Mouse (Mus musculus) stomach, postnatal 0 days (tissue): Measurements from ENCODE around the gene Gm28036. TPM values are rescaled to one million over a fixed set of nuclear protein-coding genes. Genes with fewer than 3 reads are reported as not detected.
A peak's percentile ranks its signal among the peaks of the same experiment; 100 is the strongest.
"Not testable (repeated sequence)": the region's sequence is repeated elsewhere in the genome, so short reads cannot be mapped to it uniquely, and the experiment has no call there.

Experiments used
- ATAC-seq: fragments of 200-750 bp; cut with Nextera tagmentation; 2 replicates; pipeline ENCODE4 v1.8.0; 2017; ENCODE audit not compliant: low FRiP score, low TSS enrichment
- DNase-seq: peaks from one replicate; pipeline ENCODE4 v3.0.0-alpha.2; 2016; ENCODE audit warnings: low spot score
- H3K27ac ChIP-seq: fragments of 300-500 bp; sonication (generic); replicated peaks from 2 replicates; pipeline ENCODE4 v1.5.1; 2014; ENCODE audit warnings: mild to moderate bottlenecking, control low read depth
- H3K27me3 ChIP-seq: fragments of 300-500 bp; sonication (generic); 2 replicates; pipeline ENCODE4 v1.6.1; 2014; ENCODE audit warnings: low read length; ENCODE audit not compliant: control insufficient read depth, insufficient read depth
- H3K36me3 ChIP-seq: fragments of 300-500 bp; sonication (generic); 2 replicates; pipeline ENCODE4 v1.6.1; 2014; ENCODE audit warnings: low read length, mixed read lengths; ENCODE audit not compliant: control insufficient read depth, insufficient read depth
- H3K4me1 ChIP-seq: fragments of 300-500 bp; sonication (generic); replicated peaks from 2 replicates; pipeline ENCODE4 v1.6.1; 2014; ENCODE audit warnings: antibody characterized with exemption; ENCODE audit not compliant: control insufficient read depth, insufficient read depth
- H3K4me2 ChIP-seq: fragments of 300-500 bp; sonication (generic); replicated peaks from 2 replicates; pipeline ENCODE4 v1.6.1; 2014; ENCODE audit warnings: low read depth, mild to moderate bottlenecking, control low read depth, moderate library complexity
- H3K4me3 ChIP-seq: fragments of 300-500 bp; sonication (generic); 2 replicates; pipeline ENCODE4 v1.5.1; 2014; ENCODE audit warnings: low read depth, low read length, control low read depth
- H3K9ac ChIP-seq: fragments of 300-500 bp; sonication (generic); 2 replicates; pipeline ENCODE4 v1.6.1; 2014; ENCODE audit warnings: mild to moderate bottlenecking, low read length, control low read depth, mixed read lengths
- H3K9me3 ChIP-seq: fragments of 300-500 bp; sonication (generic); 2 replicates; pipeline ENCODE4 v1.6.1; 2016; ENCODE audit warnings: low read length; ENCODE audit not compliant: control insufficient read depth
- CTCF ChIP-seq: IDR thresholded peaks from 2 replicates; pipeline ENCODE4 v1.5.1; 2016; ENCODE audit warnings: antibody characterized with exemption, low read depth, mild to moderate bottlenecking, moderate library complexity
- EP300 ChIP-seq: optimal IDR thresholded peaks from 2 replicates; pipeline ENCODE3; 2016; ENCODE audit warnings: antibody characterized with exemption
- WGBS: fragments of 180-500 bp; shearing (Covaris S2); extraction: QIAGEN DNeasy Blood & Tissue Kit; methylation state at CpG from one replicate; pipeline ENCODE4 v1.1.7; 2014; 5-methylcytosine and 5-hydroxymethylcytosine counted together
- polyA plus RNA-seq: library from polyadenylated mRNA; unstranded; fragments of >200 nt; fragmentation: Nextera tagmentation; extraction: Ambion mirVana; gene quantifications from 2 replicates; pipeline ENCODE4 v1.2.1, GENCODE M21; 2015

Gene Gm28036
- polyA plus RNA-seq, 1 experiment from 2014 or later: 5.1 TPM

DNA sequence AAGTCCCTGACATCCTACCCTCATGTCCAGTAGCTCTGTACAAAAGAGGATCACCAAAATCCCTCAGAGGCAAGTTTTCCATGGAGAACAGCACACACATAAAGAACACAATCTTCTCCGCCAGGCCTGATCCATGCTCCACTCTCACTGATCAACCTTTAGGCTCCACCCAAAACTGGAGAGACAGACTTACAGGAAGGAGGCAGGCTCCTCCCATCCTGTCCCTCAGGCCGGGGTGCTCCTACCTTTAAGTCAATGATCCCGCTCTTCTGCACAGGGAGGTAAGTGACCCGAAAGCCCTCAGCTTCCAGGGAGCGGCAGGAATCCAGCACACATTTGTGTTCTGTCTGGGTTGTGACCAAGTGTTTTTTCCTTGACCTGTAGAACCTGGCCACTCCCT is 7.3 kb upstream of the Gm28036 start:
- Histone ChIP-seq H3K9ac (no peak overlapping the region), H3K4me2 (no peak overlapping the region), H3K4me1 (no peaks in the 10 kb centered on the region), H3K36me3 (peaks cover 3% of the 10 kb centered on the region; the same call in 1 of the 2 replicates), H3K27ac (no peak overlapping the region), H3K27me3 (no peaks in the 10 kb centered on the region), H3K9me3 (no peaks in the 10 kb centered on the region), H3K4me3 (no peak overlapping the region)
- no peak for TF ChIP-seq CTCF
- DNase-seq: no peak
- peak; percentile 12; the same call in 1 of the 2 replicates for ATAC-seq
- 80% methylated on average over 5 of the region's 5 CpGs for WGBS

DNA sequence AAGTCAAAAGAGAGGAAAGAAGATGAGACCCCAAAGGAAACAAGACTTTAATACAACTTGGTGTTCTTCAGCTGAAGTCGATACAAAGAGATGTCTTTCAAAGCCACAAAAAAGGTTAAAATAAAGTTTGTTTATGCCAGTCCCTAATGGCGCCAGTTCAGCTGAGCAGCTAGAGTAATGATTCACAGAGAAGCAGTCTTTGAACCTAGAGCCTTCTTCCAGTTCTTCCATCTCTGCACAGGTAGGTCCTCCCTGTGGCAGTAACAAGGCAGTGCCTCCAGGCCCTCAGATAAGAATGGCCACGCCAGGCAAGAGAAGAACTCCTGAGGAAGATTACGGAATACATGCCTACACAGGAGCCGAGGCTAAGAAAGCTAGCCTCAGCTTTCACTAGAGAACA is 3.2 kb downstream of the Gm28036 start:
- no peaks in the 10 kb centered on the region for H3K9me3 ChIP-seq
- TF ChIP-seq EP300 (no peak), CTCF (no peak)
- 93% methylated on average over 5 of the region's 5 CpGs for WGBS
- H3K4me2 ChIP-seq: no peak overlapping the region
- H3K4me3 ChIP-seq: no peak overlapping the region
- H3K27me3 ChIP-seq: no peaks in the 10 kb centered on the region
- no peaks in the 10 kb centered on the region for H3K36me3 ChIP-seq
- DNase-seq (no peak), ATAC-seq (no peak)
- no peaks in the 10 kb centered on the region for H3K4me1 ChIP-seq
- no peak overlapping the region for H3K27ac ChIP-seq
- H3K9ac ChIP-seq: no peak overlapping the region

- no peak for ATAC-seq
- Histone ChIP-seq H3K27ac (no peak overlapping the region), H3K4me2 (no peak overlapping the region)
Observed at GRCm38 (mm10) chr2:156119566-156119965, 7.3 kb downstream of the Gm28036 start.

DNA sequence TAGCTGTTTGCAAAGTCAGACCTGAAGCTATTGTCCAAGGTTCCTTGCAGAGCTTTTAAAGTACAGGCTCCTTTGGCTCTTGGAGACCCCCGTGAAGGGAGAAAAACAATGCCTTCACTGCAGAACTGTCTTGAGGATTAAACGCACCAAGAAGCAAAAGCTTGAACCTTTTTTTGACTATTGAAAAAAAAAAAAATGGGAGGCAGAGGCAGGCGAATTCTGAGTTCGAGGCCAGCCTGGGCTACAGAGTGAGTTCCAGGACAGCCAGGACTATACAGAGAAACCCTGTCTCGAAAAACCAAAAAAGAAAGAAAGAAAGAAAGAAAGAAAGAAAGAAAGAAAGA is 14.8 kb downstream of the Gm28036 start:
- H3K4me2 ChIP-seq: peak overlapping the region; percentile 66
- not testable (repeated sequence) for H3K27me3 ChIP-seq, H3K4me1 ChIP-seq, H3K36me3 ChIP-seq, H3K9me3 ChIP-seq, DNase-seq
- H3K9ac ChIP-seq: peak overlapping the region; percentile 96
- ATAC-seq: peak; percentile 9; the same call in 1 of the 2 replicates
- H3K27ac ChIP-seq: peak overlapping the region; percentile 95
- H3K4me3 ChIP-seq: peak overlapping the region; percentile 98
- WGBS: 21% methylated on average over 5 of the region's 5 CpGs

More at GRCm38 (mm10) chr2:156119566-156119965, 7.3 kb downstream of the Gm28036 start:
- Histone ChIP-seq H3K9ac (no peak overlapping the region), H3K4me1 (no peaks in the 10 kb centered on the region), H3K36me3 (no peaks in the 10 kb centered on the region), H3K27me3 (no peaks in the 10 kb centered on the region), H3K9me3 (no peaks in the 10 kb centered on the region), H3K4me3 (no peak overlapping the region)
- no peak for TF ChIP-seq EP300
- no peak for TF ChIP-seq CTCF
- no peak for DNase-seq

- DNase-seq: peak; percentile 95
- TF ChIP-seq CTCF (no peak), EP300 (no peak)
- H3K9ac ChIP-seq: peak within 1 kb of the TSS; percentile 96
- under 1% methylated on average over 70 of the region's 74 CpGs for WGBS
- no peaks in the 10 kb centered on the region for H3K4me1 ChIP-seq
- peak within 1 kb of the TSS; percentile 98 for H3K4me3 ChIP-seq
- peak within 1 kb of the TSS; percentile 95 for H3K27ac ChIP-seq
- ATAC-seq: peak; percentile 92
- no peaks in the 10 kb centered on the region for H3K27me3 ChIP-seq
- H3K4me2 ChIP-seq: peak within 1 kb of the TSS; percentile 66
- no peaks in the 10 kb centered on the region for H3K36me3 ChIP-seq
- no peaks in the 10 kb centered on the region for H3K9me3 ChIP-seq
Observed at GRCm38 (mm10) chr2:156111358-156112079, 15.4 kb downstream of the Gm28036 start, which contains the start of the genes Cpne1 and Rbm12. Cpne1 (minus strand) TSS chr2:156111965. Rbm12 (minus strand) TSS chr2:156111978.

- H3K9ac ChIP-seq: peak overlapping the region; percentile 96
- peak overlapping the region; percentile 95 for H3K27ac ChIP-seq
- peak overlapping the region; percentile 98 for H3K4me3 ChIP-seq
- H3K9me3 ChIP-seq: no peaks in the 10 kb centered on the region
- H3K4me1 ChIP-seq: no peaks in the 10 kb centered on the region
- ATAC-seq (peak; percentile 54), DNase-seq (peak; percentile 21)
- TF ChIP-seq CTCF (no peak), EP300 (no peak)
- peak overlapping the region; percentile 66 for H3K4me2 ChIP-seq
- no peaks in the 10 kb centered on the region for H3K36me3 ChIP-seq
- H3K27me3 ChIP-seq: no peaks in the 10 kb centered on the region
- under 1% methylated on average over 16 of the region's 16 CpGs for WGBS
Observed at GRCm38 (mm10) chr2:156110627-156111357, 16.1 kb downstream of the Gm28036 start.
